Comparison of ENCODE assay signal across 10 mouse cellular contexts in the genomic region with DNA sequence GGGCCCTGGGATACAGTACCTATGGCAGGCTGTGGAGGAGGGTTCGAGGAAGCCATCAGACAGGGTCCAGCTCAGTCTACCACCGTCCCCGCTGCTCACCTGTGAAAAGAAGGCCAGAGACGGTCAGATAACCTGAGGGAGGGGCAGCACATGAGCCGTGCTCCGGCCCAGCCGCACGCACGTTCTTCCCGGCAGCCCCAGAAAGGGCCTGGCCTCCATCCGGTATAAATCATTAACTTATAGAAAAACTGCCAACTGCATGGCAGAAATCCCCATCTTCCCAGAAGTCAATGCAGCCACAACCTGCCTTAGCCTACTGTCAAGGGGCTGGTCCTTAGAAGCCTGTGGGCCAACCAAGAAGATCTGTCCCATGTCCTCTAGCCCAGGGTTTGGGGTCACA. TPM values are rescaled to one million over a fixed set of nuclear protein-coding genes. Genes with fewer than 3 reads are reported as not detected.
DNase-seq lines count a peak whose midpoint lies in the region; ATAC-seq lines count a peak whose summit lies in the region.
"Had no signal": no experiment of that assay in that cellular context is flagged by ENCODE, and none has a peak within 500 bp of the region (broad histone marks: within the 10 kb centered on the region; RNA-seq: fewer than 3 reads in every experiment).

No protein-coding gene starts in this region.

- 83% methylated on average over 11 of the region's 11 CpGs for WGBS in heart, embryonic 15.5 days
- WGBS in neural tube, embryonic 13.5 days = 87% methylated on average over 11 of the region's 11 CpGs
- WGBS in neural tube, embryonic 15.5 days = 81% methylated on average over 11 of the region's 11 CpGs
- WGBS in limb, embryonic 10.5 days = 90% methylated on average over 11 of the region's 11 CpGs

- H3K4me1 ChIP-seq in heart, embryonic 15.5 days (replicated peaks) = peaks cover 37% of the 10 kb centered on the region
- H3K4me1 ChIP-seq in neural tube, embryonic 13.5 days (replicated peaks) = peaks cover 44% of the 10 kb centered on the region
- H3K4me1 ChIP-seq in neural tube, embryonic 15.5 days = peaks cover 24% of the 10 kb centered on the region
- H3K4me1 ChIP-seq in limb, embryonic 10.5 days = peaks cover 32% of the 10 kb centered on the region

- no peak overlapping the region for H3K4me2 ChIP-seq in heart, embryonic 15.5 days
- no peak overlapping the region for H3K4me2 ChIP-seq in neural tube, embryonic 13.5 days
- H3K4me2 ChIP-seq in neural tube, embryonic 15.5 days = no peak overlapping the region
- H3K4me2 ChIP-seq: embryonic facial prominence, embryonic 13.5 days had no signal

- no peak for ATAC-seq in heart, embryonic 15.5 days (replicated peaks; ENCODE audit: insufficient number of reproducible peaks, insufficient read depth, low FRiP score, low read depth)
- no peak for ATAC-seq in neural tube, embryonic 13.5 days (ENCODE audit: low read depth)
- no peak for ATAC-seq in neural tube, embryonic 15.5 days (ENCODE audit: low FRiP score)
- ATAC-seq: Patski had no signal

- no peak for DNase-seq in heart, postnatal 36 days
- DNase-seq in limb, embryonic 10.5 days (ENCODE audit: low spot score) = no peak
- no peak for DNase-seq in cerebellum, postnatal 14 days
- DNase-seq in left cerebral cortex, postnatal 25 days (ENCODE audit: low spot score in 2 of 2) = no peak
- no peak for DNase-seq in urinary bladder, adult 2 months (ENCODE audit: low spot score)

- H3K27me3 ChIP-seq in heart, embryonic 15.5 days = no peaks in the 10 kb centered on the region
- H3K27me3 ChIP-seq in neural tube, embryonic 13.5 days = no peaks in the 10 kb centered on the region
- no peaks in the 10 kb centered on the region for H3K27me3 ChIP-seq in neural tube, embryonic 15.5 days (replicated peaks)
- H3K27me3 ChIP-seq in limb, embryonic 10.5 days (ENCODE audit: low read depth, poor library complexity, severe bottlenecking) = no peaks in the 10 kb centered on the region
- H3K27me3 ChIP-seq: embryonic facial prominence, embryonic 13.5 days; Patski had no signal

- H3K27ac ChIP-seq in heart, embryonic 15.5 days = peak overlapping the region; percentile 80
- H3K27ac ChIP-seq in neural tube, embryonic 13.5 days (replicated peaks) = peak overlapping the region; percentile 52; the same call in 1 of the 2 replicates
- H3K27ac ChIP-seq in neural tube, embryonic 15.5 days (replicated peaks) = no peak overlapping the region
- H3K27ac ChIP-seq in limb, embryonic 10.5 days = peak overlapping the region; percentile 76

- no peak overlapping the region for H3K4me3 ChIP-seq in heart, embryonic 15.5 days
- no peak overlapping the region for H3K4me3 ChIP-seq in neural tube, embryonic 13.5 days
- no peak overlapping the region for H3K4me3 ChIP-seq in neural tube, embryonic 15.5 days (replicated peaks)
- no peak overlapping the region for H3K4me3 ChIP-seq in limb, embryonic 10.5 days
- H3K4me3 ChIP-seq: embryonic facial prominence, embryonic 13.5 days had no signal

- intact Hi-C loops in heart, postnatal 36 days (cut with DNase I) = loop anchor here (2.0 to 5.0 kb wide), 4 partner anchors 24 to 60 kb away; no protein-coding TSS in a partner anchor
- intact Hi-C loops in left cerebral cortex, postnatal 25 days (cut with DNase I) = no loop called here

- H3K36me3 ChIP-seq in heart, embryonic 15.5 days = no peaks in the 10 kb centered on the region
- H3K36me3 ChIP-seq in neural tube, embryonic 13.5 days = peaks cover 42% of the 10 kb centered on the region
- peaks cover 14% of the 10 kb centered on the region for H3K36me3 ChIP-seq in neural tube, embryonic 15.5 days
- peaks cover 44% of the 10 kb centered on the region for H3K36me3 ChIP-seq in limb, embryonic 10.5 days

- no peaks in the 10 kb centered on the region for H3K9me3 ChIP-seq in heart, embryonic 15.5 days (replicated peaks)
- no peaks in the 10 kb centered on the region for H3K9me3 ChIP-seq in neural tube, embryonic 13.5 days
- H3K9me3 ChIP-seq in neural tube, embryonic 15.5 days (replicated peaks) = no peaks in the 10 kb centered on the region
- no peaks in the 10 kb centered on the region for H3K9me3 ChIP-seq in limb, embryonic 10.5 days (replicated peaks)
- H3K9me3 ChIP-seq: embryonic facial prominence, embryonic 13.5 days had no signal

- H3K9ac ChIP-seq in heart, embryonic 15.5 days = no peak overlapping the region
- H3K9ac ChIP-seq in neural tube, embryonic 13.5 days = no peak overlapping the region
- no peak overlapping the region for H3K9ac ChIP-seq in neural tube, embryonic 15.5 days (replicated peaks)
- H3K9ac ChIP-seq: embryonic facial prominence, embryonic 13.5 days had no signal

RNA-seq across cellular contexts. Expression of gene Arhgef10l, which starts 48.9 kb away (rescaled TPM):
- polyA plus RNA-seq in heart, embryonic 15.5 days (2015; fragmentation: Nextera tagmentation; extraction: Ambion mirVana) = 15.3 and 21.8 TPM in 2 replicates
- 10 to 100 TPM; 62.5 to 65.0 TPM for total RNA-seq in heart, postnatal 36 days (2021)
- polyA plus RNA-seq in neural tube, embryonic 13.5 days (2015; fragmentation: Nextera tagmentation; extraction: Ambion mirVana) = 28.6 and 28.8 TPM in 2 replicates
- 23.6 and 26.4 TPM in 2 replicates for polyA plus RNA-seq in neural tube, embryonic 15.5 days (2015; fragmentation: Nextera tagmentation; extraction: Ambion mirVana)
- 13.2 and 17.1 TPM in 2 replicates for polyA plus RNA-seq in limb, embryonic 10.5 days (2016; fragmentation: Nextera tagmentation; extraction: Ambion mirVana)
- total RNA-seq in left cerebral cortex, postnatal 25 days (2021) = 10 to 100 TPM; 53.2 to 57.9 TPM
- polyA plus RNA-seq in urinary bladder, adult 2 months (2012; rRNA removed) = 30.0 and 30.8 TPM in 2 replicates
